Mouse (Mus musculus): ENCODE measurements around the gene Cdk5r2.

DNA sequence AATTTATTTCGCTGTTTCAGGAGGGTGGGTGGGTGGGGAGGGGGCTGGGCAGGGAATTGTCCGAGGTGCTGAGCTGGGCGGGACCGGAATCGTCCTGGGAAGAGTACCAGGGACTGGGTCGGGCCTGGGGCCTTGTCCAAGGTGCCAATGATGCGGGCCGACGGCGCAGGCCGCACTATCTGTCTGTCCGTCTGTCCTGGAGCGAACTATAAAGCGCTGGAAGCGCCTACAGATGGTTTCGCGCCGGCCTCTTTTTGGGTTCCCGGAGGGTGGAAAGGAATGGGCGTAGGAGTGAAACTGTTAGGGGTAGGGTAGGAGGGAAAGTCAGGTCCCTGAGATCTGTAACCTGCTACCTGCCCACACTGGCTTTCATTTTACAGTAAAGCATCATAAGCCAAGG is 2.5 kb downstream of the Cdk5r2 start:
- TF ChIP-seq POLR2A (IDR thresholded peaks at IDR 0.05; ENCODE audit: borderline replicate concordance, extremely low read depth, low read depth, low read length): no peak
- TF ChIP-seq CTCF (IDR thresholded peaks at IDR 0.05; ENCODE audit: insufficient read depth, low read length): no peak
